Mouse (Mus musculus) ES-E14 (cell line): ENCODE results near the gene Fars2. TPM values are rescaled to one million over a fixed set of nuclear protein-coding genes. Genes with fewer than 3 reads are reported as not detected.

Experiments used
- DNase-seq: peaks from one replicate; pipeline ENCODE4 v3.0.0-alpha.2; 2013; ENCODE audit warnings: low read depth, low spot score
- H3K27ac ChIP-seq: 2 replicates; pipeline ENCODE4 v1.5.1; 2012; ENCODE audit warnings: low read depth, mild to moderate bottlenecking, low read length, moderate library complexity, mixed read lengths; ENCODE audit not compliant: poor library complexity, insufficient read depth, severe bottlenecking
- H3K36me3 ChIP-seq: 2 replicates; pipeline ENCODE4 v1.6.1; 2012; ENCODE audit warnings: mild to moderate bottlenecking, low read length, moderate library complexity, mixed read lengths; ENCODE audit not compliant: control insufficient read depth, poor library complexity, insufficient read depth, severe bottlenecking
- H3K4me1 ChIP-seq, 2 experiments: fragments of 150-350 bp in 1 of 2; sonication (generic) in 1 of 2; 2 replicates each; pipeline ENCODE4 v1.6.1; 2012; ENCODE audit warnings: low read length in 2 of 2, mild to moderate bottlenecking in 1 of 2, mixed read lengths in 1 of 2; ENCODE audit not compliant: control insufficient read depth in 2 of 2, insufficient read depth in 2 of 2, poor library complexity in 1 of 2
- H3K4me3 ChIP-seq, 2 experiments: fragments of 150-350 bp in 1 of 2; sonication (generic) in 1 of 2; 2 replicates each; pipeline ENCODE4 v1.5.1; 2012; ENCODE audit warnings: low read length in 2 of 2, low read depth in 1 of 2, mild to moderate bottlenecking in 1 of 2, mixed read lengths in 1 of 2; ENCODE audit not compliant: insufficient read depth in 1 of 2, poor library complexity in 1 of 2, severe bottlenecking in 1 of 2
- H3K9ac ChIP-seq: 2 replicates; pipeline ENCODE4 v1.6.1; 2012; ENCODE audit warnings: low read depth, mild to moderate bottlenecking, low read length, mixed read lengths; ENCODE audit not compliant: poor library complexity, insufficient read depth, severe bottlenecking
- H3K9me3 ChIP-seq: fragments of 150-350 bp; sonication (generic); 2 replicates; pipeline ENCODE4 v1.6.1; 2012; ENCODE audit warnings: low read depth, mild to moderate bottlenecking, low read length; ENCODE audit not compliant: control insufficient read depth, insufficient read depth
- CHD2 ChIP-seq: IDR thresholded peaks from 2 replicates; pipeline ENCODE4 v1.6.1; 2014; ENCODE audit warnings: mild to moderate bottlenecking, low read depth, low read length, inconsistent platforms
- HCFC1 ChIP-seq: IDR thresholded peaks from 2 replicates; pipeline ENCODE4 v1.6.1; 2012; ENCODE audit warnings: low read length, inconsistent platforms, borderline replicate concordance; ENCODE audit not compliant: insufficient read depth
- MAFK ChIP-seq: IDR thresholded peaks from 2 replicates; pipeline ENCODE4 v1.6.1; 2014; ENCODE audit warnings: mild to moderate bottlenecking, low read depth, low read length, inconsistent platforms; ENCODE audit not compliant: insufficient read depth
- ZC3H11A ChIP-seq: IDR thresholded peaks from 2 replicates; pipeline ENCODE4 v1.6.1; 2012; ENCODE audit warnings: low read depth, mild to moderate bottlenecking, inconsistent platforms, low read length, borderline replicate concordance
- ZNF384 ChIP-seq: IDR thresholded peaks from 2 replicates; pipeline ENCODE4 v1.6.1; 2012; ENCODE audit warnings: low read depth, low read length, inconsistent platforms
- in situ Hi-C, 2 experiments: fragments of 600-800 bp; cut with MboI; formaldehyde crosslinking; loops; one replicate each; pipeline ENCODE4 v1.15.1; 2025; ENCODE audit warnings: low sequenced_read_pairs in 2 of 2, inconsistent platforms in 1 of 2; ENCODE audit not compliant: unreplicated experiment in 2 of 2
- total RNA-seq: library from RNA; depleted of rRNA; stranded (reverse); fragments of 300-350 nt; gene quantifications from 2 replicates; pipeline ENCODE4 v1.2.3, GENCODE M21; 2012

Fars2 gene
- total RNA-seq, 1 experiment = 22.0 TPM

GRCm38 (mm10) chr13:36386074-36386473 lies 268.9 kb downstream of the Fars2 start:
- Histone ChIP-seq H3K9ac (no peak overlapping the region), H3K4me1 (no peaks in the 10 kb centered on the region), H3K9me3 (no peaks in the 10 kb centered on the region), H3K4me3 (no peak overlapping the region), H3K27ac (no peak overlapping the region), H3K36me3 (no peaks in the 10 kb centered on the region)
- in situ Hi-C loops = no loop called here
- DNase-seq = no peak
- no peak for TF ChIP-seq HCFC1
- no peak for TF ChIP-seq ZNF384
- TF ChIP-seq CHD2 = no peak
- TF ChIP-seq MAFK = no peak
- no peak for TF ChIP-seq ZC3H11A

GRCm38 (mm10) chr13:36391936-36392335 lies 274.7 kb downstream of the Fars2 start:
- H3K9ac ChIP-seq = no peak overlapping the region
- no peaks in the 10 kb centered on the region for H3K9me3 ChIP-seq
- DNase-seq = no peak
- no peak overlapping the region for H3K27ac ChIP-seq
- H3K36me3 ChIP-seq = no peaks in the 10 kb centered on the region
- H3K4me1 ChIP-seq = no peaks in the 10 kb centered on the region
- in situ Hi-C loops = no loop called here
- TF ChIP-seq ZNF384 = no peak
- TF ChIP-seq HCFC1 = no peak
- no peak for TF ChIP-seq CHD2
- no peak for TF ChIP-seq MAFK
- H3K4me3 ChIP-seq = no peak overlapping the region

GRCm38 (mm10) chr13:36392666-36393065 lies 275.5 kb downstream of the Fars2 start:
- in situ Hi-C loops = no loop called here
- H3K27ac ChIP-seq = no peak overlapping the region
- H3K9me3 ChIP-seq = no peaks in the 10 kb centered on the region
- DNase-seq = no peak
- no peaks in the 10 kb centered on the region for H3K36me3 ChIP-seq
- H3K4me3 ChIP-seq = no peak overlapping the region
- TF ChIP-seq HCFC1 (no peak), ZNF384 (no peak), ZC3H11A (no peak), MAFK (no peak), CHD2 (no peak)
- H3K9ac ChIP-seq = no peak overlapping the region
- no peaks in the 10 kb centered on the region for H3K4me1 ChIP-seq

GRCm38 (mm10) chr13:36401011-36401410 lies 283.8 kb downstream of the Fars2 start:
- H3K4me1 ChIP-seq = no peaks in the 10 kb centered on the region
- TF ChIP-seq MAFK = no peak
- TF ChIP-seq ZC3H11A = no peak
- no peak for TF ChIP-seq CHD2
- TF ChIP-seq ZNF384 = no peak
- no peak for TF ChIP-seq HCFC1
- H3K27ac ChIP-seq = no peak overlapping the region
- no peak overlapping the region for H3K4me3 ChIP-seq
- no peaks in the 10 kb centered on the region for H3K36me3 ChIP-seq
- no peaks in the 10 kb centered on the region for H3K9me3 ChIP-seq
- DNase-seq = no peak
- no peak overlapping the region for H3K9ac ChIP-seq
- in situ Hi-C loops = no loop called here

GRCm38 (mm10) chr13:36413276-36413675 lies 296.1 kb downstream of the Fars2 start:
- H3K36me3 ChIP-seq = no peaks in the 10 kb centered on the region
- TF ChIP-seq HCFC1 (no peak), MAFK (no peak), ZC3H11A (no peak), CHD2 (no peak)
- no peak overlapping the region for H3K9ac ChIP-seq
- in situ Hi-C loops = no loop called here
- H3K9me3 ChIP-seq = no peaks in the 10 kb centered on the region
- DNase-seq = no peak
- H3K27ac ChIP-seq = no peak overlapping the region
- no peaks in the 10 kb centered on the region for H3K4me1 ChIP-seq
- H3K4me3 ChIP-seq = no peak overlapping the region
